Mouse (Mus musculus): Measurements from ENCODE around the gene Rnf144a.

- TF ChIP-seq CTCF (IDR thresholded peaks at IDR 0.05; ENCODE audit: control insufficient read depth, insufficient read depth, insufficient replicate concordance, low read depth, low read length) (no peak), POLR2A (IDR thresholded peaks at IDR 0.05; ENCODE audit: control insufficient read depth, low read depth, low read length) (no peak)
Measured at GRCm38 (mm10) chr12:26400762-26401161, 14.3 kb downstream of the Rnf144a start.

All from testis, adult 2 months (tissue).